Mouse (Mus musculus) layer of hippocampus, postnatal 10 days (tissue): Measurements from ENCODE around the gene Jaml. TPM values are rescaled to one million over a fixed set of nuclear protein-coding genes. Genes with fewer than 3 reads are reported as not detected.
"Not testable (repeated sequence)": the region's sequence is repeated elsewhere in the genome, so short reads cannot be mapped to it uniquely, and the experiment has no call there.

Source experiments
- DNase-seq, 2 experiments: peaks; one replicate each; pipeline ENCODE4 v3.0.0; 2021; ENCODE audit warnings: low spot score in 2 of 2
- long read RNA-seq: library from polyadenylated mRNA; stranded (forward); transcript quantifications from one replicate; pipeline ENCODE4 v2.0.0, GENCODE M21; 2023
- total RNA-seq, 2 experiments: library from RNA; stranded (reverse); gene quantifications; 2 replicates each; pipeline ENCODE4 v1.2.3; 2021

The Jaml gene
- not detected for total RNA-seq
- long read RNA-seq = 0 reads

DNA sequence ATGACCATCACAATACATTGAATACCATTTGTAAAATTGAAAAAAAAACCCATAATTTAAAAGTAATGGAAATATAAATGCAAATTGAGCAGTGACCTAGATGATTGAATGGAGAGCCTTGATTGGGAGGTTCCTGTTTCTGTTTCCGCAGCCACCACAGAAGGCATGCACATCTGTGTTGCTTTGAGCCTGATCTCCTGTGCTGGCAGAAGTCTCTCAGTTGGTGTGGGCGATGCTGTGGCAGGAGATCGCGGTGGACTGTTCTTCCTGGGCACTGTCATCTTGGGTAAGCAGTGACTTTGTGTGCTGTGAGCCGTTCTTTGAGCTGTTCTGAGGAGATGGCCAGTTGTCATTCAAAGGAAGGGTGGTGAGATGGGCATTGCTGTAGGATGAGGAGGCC lies at the start of gene Jaml:
TSS of gene Jaml (plus strand) at position 173 of the 400 bp plus-strand sequence.
- DNase-seq = no peak

DNA sequence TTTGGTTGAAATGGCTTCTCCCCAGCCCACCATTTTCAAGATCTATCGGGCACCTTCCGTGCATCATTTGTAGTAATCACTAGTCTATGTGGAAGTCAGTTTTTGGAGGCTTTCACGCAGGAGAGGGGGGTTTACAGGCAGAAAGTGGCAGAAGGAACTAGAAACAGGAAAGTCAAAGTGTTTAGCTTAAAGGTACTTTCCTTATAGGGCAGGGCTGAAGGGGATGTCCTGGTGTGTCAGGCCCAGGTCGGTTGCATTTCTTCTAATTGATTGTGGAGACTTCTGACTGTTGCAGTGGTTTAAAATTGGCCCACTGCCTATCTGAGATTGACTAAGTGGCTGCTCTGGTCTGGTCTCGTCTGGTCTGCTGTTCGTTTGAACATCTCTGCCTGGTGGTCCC lies 48.6 kb upstream of the Jaml start:
- no peak for DNase-seq

- DNase-seq = no peak
These were observed 46.7 kb upstream of the Jaml start for GRCm38 (mm10) chr9:45032261-45032660.

GRCm38 (mm10) chr9:45034526-45034925 lies 44.5 kb upstream of the Jaml start:
- no peak for DNase-seq

- DNase-seq = not testable (repeated sequence)
These were observed 41.2 kb upstream of the Jaml start for GRCm38 (mm10) chr9:45037803-45038202.

GRCm38 (mm10) chr9:45039499-45039898 lies 39.5 kb upstream of the Jaml start, which contains the start of gene Mpzl2:
TSS of gene Mpzl2 (plus strand) at chr9:45039799.
- no peak for DNase-seq

DNA sequence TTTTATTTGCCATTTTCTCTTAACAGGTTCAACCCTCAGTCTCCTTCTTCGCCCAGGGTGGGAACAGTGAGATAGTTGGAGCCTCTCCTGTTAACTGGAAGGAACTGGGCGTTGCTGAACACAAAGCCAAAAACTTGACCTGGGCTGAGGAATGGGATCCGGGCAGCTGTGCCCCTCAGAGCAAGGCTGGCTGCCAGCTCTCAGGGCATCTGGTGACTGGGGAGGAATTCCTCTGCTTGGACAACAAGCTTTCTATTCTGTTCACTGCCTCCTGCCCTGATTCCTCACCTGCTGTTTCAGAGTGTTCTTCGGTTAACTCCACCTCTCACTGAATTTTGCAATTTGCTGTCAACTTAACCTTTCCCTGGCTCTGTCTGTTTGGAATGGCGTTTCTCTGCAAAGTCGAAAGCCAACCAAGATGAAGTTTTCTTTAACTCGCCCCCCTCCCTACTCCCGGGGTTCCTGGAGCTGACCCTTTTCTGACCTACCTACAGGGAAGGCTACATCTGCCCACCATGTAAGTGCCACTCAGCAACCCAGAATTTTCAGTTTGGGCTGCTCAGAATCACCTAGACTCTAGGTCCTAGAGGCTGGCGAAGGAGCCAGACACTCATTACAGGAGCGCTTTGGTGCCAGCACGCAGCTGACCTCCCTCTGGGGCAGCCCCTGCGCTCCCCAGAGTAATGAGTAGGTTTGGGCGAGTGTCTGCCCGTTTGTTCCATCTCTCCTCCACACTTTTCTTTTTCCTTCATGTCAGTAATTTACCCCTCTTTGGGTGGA lies 38.7 kb upstream of the Jaml start:
- DNase-seq = no peak

DNA sequence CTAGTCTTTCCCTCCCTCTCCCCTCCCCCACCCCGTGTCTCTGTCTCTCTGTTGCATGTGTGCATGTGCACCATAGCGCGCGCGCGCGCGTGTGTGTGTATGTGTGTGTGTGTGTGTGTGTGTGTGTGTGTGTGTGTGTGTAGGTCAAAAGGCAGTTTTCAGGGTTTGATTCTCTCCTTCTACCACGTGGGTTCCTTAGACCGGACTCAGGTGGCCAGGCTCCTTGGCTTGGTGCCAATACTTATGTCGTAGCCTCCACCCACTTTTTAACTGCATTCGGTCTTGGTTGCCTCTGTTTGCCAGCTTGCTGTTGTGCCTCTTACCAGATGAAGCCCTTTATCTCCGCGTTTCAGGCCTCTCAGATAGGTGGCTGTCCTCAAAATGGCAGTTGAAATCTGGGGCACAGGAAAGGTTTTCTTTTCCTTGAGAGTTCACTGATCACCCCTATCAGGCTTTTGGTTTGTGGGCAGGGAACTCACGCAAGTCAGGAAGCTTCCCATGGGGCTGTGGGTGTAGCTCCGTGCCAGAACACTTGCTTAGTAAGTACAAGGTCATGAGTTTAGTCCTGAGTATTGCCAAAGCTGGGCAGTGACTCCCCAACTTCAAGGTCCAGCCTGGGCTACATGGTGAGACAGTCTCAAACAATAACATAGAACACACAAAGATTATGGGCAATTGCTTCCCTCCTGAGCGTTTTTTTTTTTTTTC lies 37.7 kb upstream of the Jaml start:
- no peak for DNase-seq

GRCm38 (mm10) chr9:45042056-45042720 lies 36.8 kb upstream of the Jaml start:
- no peak for DNase-seq

GRCm38 (mm10) chr9:45042947-45043346 lies 36.0 kb upstream of the Jaml start:
- DNase-seq = no peak

DNA sequence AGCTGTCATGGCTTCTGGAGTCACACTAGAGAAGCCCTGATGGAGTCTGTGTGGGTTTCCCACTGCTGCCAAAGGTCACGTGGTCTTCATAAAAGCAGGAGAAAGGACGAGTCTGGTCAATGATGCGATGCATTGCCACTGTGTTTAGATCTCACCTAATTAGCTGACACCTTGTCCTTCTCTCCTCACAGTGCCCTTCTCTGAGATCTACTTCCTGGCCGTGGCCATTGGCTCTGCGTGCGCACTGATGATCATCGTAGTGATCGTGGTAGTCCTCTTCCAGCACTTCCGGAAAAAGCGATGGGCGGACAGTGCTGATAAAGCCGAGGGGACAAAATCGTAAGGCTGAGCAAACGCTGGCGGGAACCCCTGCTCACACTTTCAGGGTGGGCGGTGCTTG lies 32.0 kb upstream of the Jaml start:
- DNase-seq = no peak

DNA sequence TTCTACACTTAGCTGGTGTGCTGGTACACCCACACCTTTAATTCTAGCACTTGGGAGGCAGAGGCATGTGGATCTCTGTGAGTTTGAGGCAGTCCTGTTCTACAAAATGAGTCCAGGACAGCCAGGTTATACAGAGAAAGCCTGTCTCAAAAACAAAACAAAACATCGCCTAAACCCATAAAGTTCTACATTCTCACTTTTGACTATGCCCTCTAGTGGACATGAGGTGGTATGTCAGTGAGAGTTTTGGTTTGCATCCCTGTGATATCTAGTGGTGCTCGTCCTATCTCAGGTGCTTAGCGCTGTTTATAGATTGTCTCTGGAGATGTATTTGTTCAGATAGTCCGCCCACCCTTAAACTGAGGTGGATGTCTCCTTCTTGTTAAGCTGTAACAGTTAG lies 30.5 kb upstream of the Jaml start:
- DNase-seq = no peak

DNA sequence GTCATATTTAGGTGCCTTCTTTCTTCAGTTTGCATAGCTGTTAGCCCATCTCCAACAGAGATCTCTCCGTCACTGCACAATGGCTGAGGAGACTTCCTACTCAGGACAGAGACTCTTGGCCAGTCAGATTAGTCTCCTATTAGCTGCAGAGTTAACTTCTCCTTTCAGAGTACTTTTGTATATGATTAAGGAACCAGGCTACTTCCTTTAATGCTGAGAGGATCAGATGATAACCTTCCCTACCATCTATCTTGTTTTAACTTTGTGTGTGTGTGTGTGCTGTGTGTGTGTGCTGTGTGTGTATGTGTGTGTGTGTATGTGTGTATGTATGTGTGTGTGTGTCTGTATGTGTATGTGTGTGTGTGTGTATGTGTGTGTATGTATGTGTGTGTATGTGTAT lies 29.3 kb upstream of the Jaml start:
- DNase-seq = no peak

DNA sequence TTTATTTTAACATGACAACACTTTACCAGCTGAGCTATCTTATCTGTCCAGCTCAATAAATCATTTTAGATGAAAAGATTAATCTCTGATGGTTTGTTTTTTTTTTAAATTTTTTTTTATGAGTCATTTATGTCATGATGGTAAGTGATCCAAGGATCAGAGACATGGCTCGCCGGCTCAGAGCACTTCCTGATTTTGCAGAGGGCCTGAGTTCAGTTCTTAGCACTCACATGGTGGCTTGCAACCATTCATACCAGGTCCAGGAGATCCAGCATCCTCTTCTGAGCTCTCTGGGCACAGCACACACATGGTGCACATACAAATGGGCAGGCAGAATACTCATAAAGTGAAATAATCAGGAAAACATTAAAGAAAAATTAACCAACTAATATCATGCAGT lies 28.7 kb upstream of the Jaml start:
- DNase-seq = no peak

GRCm38 (mm10) chr9:45055082-45055713 lies 23.8 kb upstream of the Jaml start, which contains the start of gene Mpzl3:
TSS of gene Mpzl3 (plus strand) at chr9:45055186.
- DNase-seq = peak; percentile 88 to 90

- no peak for DNase-seq
These were observed 20.6 kb upstream of the Jaml start for GRCm38 (mm10) chr9:45058304-45058940.

GRCm38 (mm10) chr9:45060151-45060550 lies 18.8 kb upstream of the Jaml start:
- DNase-seq = no peak

GRCm38 (mm10) chr9:45062677-45063076 lies 16.3 kb upstream of the Jaml start:
- no peak for DNase-seq

DNA sequence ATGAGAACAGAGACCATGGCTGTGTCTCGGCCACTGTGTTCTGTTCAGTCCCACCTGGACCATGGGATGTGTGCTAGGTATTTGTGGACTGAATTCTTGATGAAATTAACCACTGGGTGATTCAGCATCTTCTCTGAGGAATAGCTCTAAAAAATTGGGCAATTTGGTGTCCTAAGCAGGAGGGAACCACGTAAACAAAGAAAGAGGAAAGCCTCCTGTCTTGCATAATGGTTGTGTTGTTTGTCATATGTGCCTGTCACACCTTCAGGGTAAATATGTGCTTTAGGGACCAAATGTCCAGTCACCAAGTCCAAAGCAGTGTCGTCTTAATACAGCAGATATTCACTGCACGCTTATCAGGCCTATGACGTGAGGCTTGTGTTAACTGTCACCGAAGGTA lies 14.6 kb upstream of the Jaml start:
- DNase-seq = no peak

DNA sequence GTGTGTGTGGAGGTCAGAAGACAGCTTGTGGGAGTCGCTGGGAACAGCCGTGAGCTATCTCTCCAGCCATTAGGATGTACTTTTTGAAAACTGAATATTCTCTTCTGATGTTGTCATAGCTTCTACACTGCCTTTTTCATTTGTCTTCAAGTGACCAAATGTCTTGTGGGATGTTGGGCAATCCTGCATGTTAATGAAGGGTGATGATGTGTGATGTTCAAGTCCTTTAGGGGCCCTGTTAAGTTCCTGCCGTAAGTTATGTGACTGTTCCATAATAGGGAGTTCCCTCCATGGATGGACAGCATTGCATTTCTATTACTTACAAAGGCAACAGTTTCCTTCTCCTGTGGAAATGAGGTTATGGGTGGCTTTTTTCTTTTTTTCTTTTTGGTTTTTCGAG lies 12.2 kb upstream of the Jaml start:
- DNase-seq = no peak

DNA sequence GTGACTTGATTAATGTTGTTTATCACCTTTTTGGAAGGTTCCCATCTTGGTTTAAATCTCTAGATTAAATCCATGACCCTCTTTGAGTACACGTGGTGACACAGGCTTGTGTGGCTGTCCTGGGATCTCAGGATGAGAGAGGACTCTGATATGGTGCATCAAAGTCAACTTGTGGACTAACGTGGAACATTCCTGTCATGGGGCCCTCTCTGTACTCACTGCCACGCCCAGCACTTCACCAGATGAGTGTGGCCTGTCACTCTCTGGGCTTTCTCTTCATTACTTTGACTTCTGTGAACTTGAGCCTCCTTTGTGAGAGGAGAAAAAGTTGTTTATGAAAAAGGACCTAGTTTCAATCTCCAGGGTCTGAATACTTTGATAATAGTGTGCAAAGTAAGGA lies 7.2 kb upstream of the Jaml start:
- DNase-seq = no peak
